Mouse (Mus musculus): Measurements from ENCODE around the gene Olfr615. TPM values are rescaled to one million over a fixed set of nuclear protein-coding genes. Genes with fewer than 3 reads are reported as not detected.

Gene Olfr615
- polyA plus RNA-seq (2012; ENCODE audit: low replicate concordance), result not detected in 2 replicates

GRCm38 (mm10) chr7:103555779-103556178, at the start of gene Olfr615:
Gene Olfr615, plus strand, starts transcription at chr7:103556079.

GRCm38 (mm10) chr7:103512022-103512421, 43.9 kb upstream of the Olfr615 start, which contains the start of gene Olfr610:
Gene Olfr610, minus strand, starts transcription at chr7:103512122.

GRCm38 (mm10) chr7:103520746-103521145, 35.1 kb upstream of the Olfr615 start, which contains the start of gene Olfr611:
Gene Olfr611, minus strand, starts transcription at chr7:103520846.

GRCm38 (mm10) chr7:103542617-103543016, 13.3 kb upstream of the Olfr615 start, which contains the start of gene Olfr612:
Gene Olfr612, minus strand, starts transcription at chr7:103542717.

GRCm38 (mm10) chr7:103547774-103548173, 8.1 kb upstream of the Olfr615 start, which contains the start of gene Olfr613:
Gene Olfr613, plus strand, starts transcription at chr7:103548074.

GRCm38 (mm10) chr7:103569043-103569442, 13.2 kb downstream of the Olfr615 start, which contains the start of gene Olfr616:
Gene Olfr616, minus strand, starts transcription at chr7:103569143.

GRCm38 (mm10) chr7:103572761-103573160, 16.9 kb downstream of the Olfr615 start, which contains the start of gene Olfr617:
Gene Olfr617, plus strand, starts transcription at chr7:103573061.

GRCm38 (mm10) chr7:103589803-103590202, 33.9 kb downstream of the Olfr615 start, which contains the start of gene Olfr618:
Gene Olfr618, plus strand, starts transcription at chr7:103590103.

GRCm38 (mm10) chr7:103600275-103600674, 44.4 kb downstream of the Olfr615 start, which contains the start of gene Olfr619:
Gene Olfr619, plus strand, starts transcription at chr7:103600575.

GRCm38 (mm10) chr7:103612434-103612833, 56.6 kb downstream of the Olfr615 start, which contains the start of gene Olfr620:
Gene Olfr620, minus strand, starts transcription at chr7:103612534.

Other genes starting within 250 kb of the Olfr615 start
- not detected in 2 replicates for gene Olfr597, start 239.8 kb upstream of the Olfr615 start, polyA plus RNA-seq (2012; ENCODE audit: low replicate concordance)
- not detected in 2 replicates for gene Olfr598, start 232.5 kb upstream of the Olfr615 start, polyA plus RNA-seq (2012; ENCODE audit: low replicate concordance)
- gene Olfr599, start 220.2 kb upstream of the Olfr615 start, polyA plus RNA-seq (2012; ENCODE audit: low replicate concordance), result not detected in 2 replicates
- 0.05 TPM in 1 of 2 replicates, not detected in the other for gene Olfr600, start 206.4 kb upstream of the Olfr615 start, polyA plus RNA-seq (2012; ENCODE audit: low replicate concordance)
- gene Olfr601, start 193.4 kb upstream of the Olfr615 start, polyA plus RNA-seq (2012; ENCODE audit: low replicate concordance), result not detected in 2 replicates
- not detected in 2 replicates for gene Olfr603, start 169.9 kb upstream of the Olfr615 start, polyA plus RNA-seq (2012; ENCODE audit: low replicate concordance)
- not detected in 2 replicates for gene Usp17lc, start 141.0 kb upstream of the Olfr615 start, polyA plus RNA-seq (2012; ENCODE audit: low replicate concordance)
- gene Olfr605, start 110.6 kb upstream of the Olfr615 start, polyA plus RNA-seq (2012; ENCODE audit: low replicate concordance), result not detected in 2 replicates
- not detected in 2 replicates for gene Olfr606, start 107.0 kb upstream of the Olfr615 start, polyA plus RNA-seq (2012; ENCODE audit: low replicate concordance)
- not detected in 2 replicates for gene Olfr607, start 91.9 kb upstream of the Olfr615 start, polyA plus RNA-seq (2012; ENCODE audit: low replicate concordance)
- not detected in 2 replicates for gene Olfr608, start 86.2 kb upstream of the Olfr615 start, polyA plus RNA-seq (2012; ENCODE audit: low replicate concordance)
- gene Olfr609, start 58.0 kb upstream of the Olfr615 start, polyA plus RNA-seq (2012; ENCODE audit: low replicate concordance), result not detected in 2 replicates
- gene Olfr610, start 44.0 kb upstream of the Olfr615 start, polyA plus RNA-seq (2012; ENCODE audit: low replicate concordance), result not detected in 2 replicates
- not detected in 2 replicates for gene Olfr611, start 35.2 kb upstream of the Olfr615 start, polyA plus RNA-seq (2012; ENCODE audit: low replicate concordance)
- not detected in 2 replicates for gene Olfr612, start 13.4 kb upstream of the Olfr615 start, polyA plus RNA-seq (2012; ENCODE audit: low replicate concordance)
- not detected in 2 replicates for gene Olfr613, start 8.0 kb upstream of the Olfr615 start, polyA plus RNA-seq (2012; ENCODE audit: low replicate concordance)
- not detected in 2 replicates for gene Olfr616, start 13.1 kb downstream of the Olfr615 start, polyA plus RNA-seq (2012; ENCODE audit: low replicate concordance)
- not detected in 2 replicates for gene Olfr617, start 17.0 kb downstream of the Olfr615 start, polyA plus RNA-seq (2012; ENCODE audit: low replicate concordance)
- not detected in 2 replicates for gene Olfr618, start 34.0 kb downstream of the Olfr615 start, polyA plus RNA-seq (2012; ENCODE audit: low replicate concordance)
- gene Olfr619, start 44.5 kb downstream of the Olfr615 start, polyA plus RNA-seq (2012; ENCODE audit: low replicate concordance), result not detected in 2 replicates
- not detected in 2 replicates for gene Olfr620, start 56.5 kb downstream of the Olfr615 start, polyA plus RNA-seq (2012; ENCODE audit: low replicate concordance)
- gene Olfr622, start 86.6 kb downstream of the Olfr615 start, polyA plus RNA-seq (2012; ENCODE audit: low replicate concordance), result not detected in 2 replicates
- not detected in 2 replicates for gene Olfr623, start 107.6 kb downstream of the Olfr615 start, polyA plus RNA-seq (2012; ENCODE audit: low replicate concordance)
- gene Olfr624, start 115.1 kb downstream of the Olfr615 start, polyA plus RNA-seq (2012; ENCODE audit: low replicate concordance), result not detected in 2 replicates
- gene Olfr625-ps1, start 126.6 kb downstream of the Olfr615 start, polyA plus RNA-seq (2012; ENCODE audit: low replicate concordance), result not detected in 2 replicates
- gene Olfr243, start 158.6 kb downstream of the Olfr615 start, polyA plus RNA-seq (2012; ENCODE audit: low replicate concordance), result not detected in 2 replicates
- not detected in 2 replicates for gene Olfr628, start 174.3 kb downstream of the Olfr615 start, polyA plus RNA-seq (2012; ENCODE audit: low replicate concordance)
- not detected in 2 replicates for gene Olfr629, start 188.9 kb downstream of the Olfr615 start, polyA plus RNA-seq (2012; ENCODE audit: low replicate concordance)
- not detected in 2 replicates for gene Olfr630, start 201.3 kb downstream of the Olfr615 start, polyA plus RNA-seq (2012; ENCODE audit: low replicate concordance)
- not detected in 2 replicates for gene Olfr69, start 215.5 kb downstream of the Olfr615 start, polyA plus RNA-seq (2012; ENCODE audit: low replicate concordance)
- not detected in 2 replicates for gene Olfr68, start 223.6 kb downstream of the Olfr615 start, polyA plus RNA-seq (2012; ENCODE audit: low replicate concordance)
- not detected in 2 replicates for gene Olfr67, start 235.7 kb downstream of the Olfr615 start, polyA plus RNA-seq (2012; ENCODE audit: low replicate concordance)

Measured in leukemia stem cell, adult 10-12 weeks (primary cell).